Mouse (Mus musculus): ENCODE measurements around the gene Pgm5.
"Not testable (repeated sequence)": the region's sequence is repeated elsewhere in the genome, so short reads cannot be mapped to it uniquely, and the experiment has no call there.

The Pgm5 gene

GRCm38 (mm10) chr19:24861612-24862451 is at the start of gene Pgm5:
Gene Pgm5, minus strand, starts transcription at chr19:24861855.
- DNase-seq (ENCODE audit: low spot score in 2 of 2) = no peak

GRCm38 (mm10) chr19:24908385-24909155 is 46.9 kb upstream of the Pgm5 start:
- no peak for DNase-seq (ENCODE audit: low spot score in 2 of 2)

- no peak for DNase-seq (ENCODE audit: low spot score in 2 of 2)
These were observed 46.0 kb upstream of the Pgm5 start for GRCm38 (mm10) chr19:24907655-24908054.

- no peak for DNase-seq (ENCODE audit: low spot score in 2 of 2)
These were observed 41.2 kb upstream of the Pgm5 start for GRCm38 (mm10) chr19:24902821-24903220.

- no peak for DNase-seq (ENCODE audit: low spot score in 2 of 2)
These were observed 40.6 kb upstream of the Pgm5 start for GRCm38 (mm10) chr19:24902256-24902655.

GRCm38 (mm10) chr19:24901666-24902065 is 40.0 kb upstream of the Pgm5 start:
- no peak for DNase-seq (ENCODE audit: low spot score in 2 of 2)

- peak in 1 of 2 experiments; percentile 9 for DNase-seq (ENCODE audit: low spot score in 2 of 2)
These were observed 39.0 kb upstream of the Pgm5 start, which contains the start of gene Foxd4 for GRCm38 (mm10) chr19:24900581-24901220. Gene Foxd4, minus strand, starts transcription at chr19:24901197.

- peak in 1 of 2 experiments; percentile 15 for DNase-seq (ENCODE audit: low spot score in 2 of 2)
These were observed 38.2 kb upstream of the Pgm5 start for GRCm38 (mm10) chr19:24899578-24900544.

- DNase-seq (ENCODE audit: low spot score in 2 of 2) = peak in 1 of 2 experiments; percentile 20
These were observed 37.3 kb upstream of the Pgm5 start for GRCm38 (mm10) chr19:24898737-24899577.

- peak in 1 of 2 experiments; percentile 2 for DNase-seq (ENCODE audit: low spot score in 2 of 2)
These were observed 36.5 kb upstream of the Pgm5 start for GRCm38 (mm10) chr19:24897896-24898736.

- DNase-seq (ENCODE audit: low spot score in 2 of 2) = peak in 1 of 2 experiments; percentile 5
These were observed 35.6 kb upstream of the Pgm5 start for GRCm38 (mm10) chr19:24897006-24897895.

GRCm38 (mm10) chr19:24896536-24896935 is 34.9 kb upstream of the Pgm5 start:
- DNase-seq (ENCODE audit: low spot score in 2 of 2) = no peak

- no peak for DNase-seq (ENCODE audit: low spot score in 2 of 2)
These were observed 25.2 kb upstream of the Pgm5 start for GRCm38 (mm10) chr19:24886888-24887287.

GRCm38 (mm10) chr19:24885504-24885903 is 23.8 kb upstream of the Pgm5 start:
- DNase-seq (ENCODE audit: low spot score in 2 of 2) = peak; percentile 62 to 72

- DNase-seq (ENCODE audit: low spot score in 2 of 2) = no peak
These were observed 19.6 kb upstream of the Pgm5 start for GRCm38 (mm10) chr19:24881237-24881636.

- DNase-seq (ENCODE audit: low spot score in 2 of 2) = not testable (repeated sequence)
These were observed 13.6 kb upstream of the Pgm5 start, which contains the start of gene Gm10053 for GRCm38 (mm10) chr19:24875129-24875870. Gene Gm10053, plus strand, starts transcription at chr19:24875686.

- DNase-seq (ENCODE audit: low spot score in 2 of 2) = no peak
These were observed 12.2 kb upstream of the Pgm5 start for GRCm38 (mm10) chr19:24873873-24874272.

Data from right cerebral cortex, adult 2 months (tissue).